Mouse (Mus musculus): ENCODE results near the gene Tcf7l2.

GRCm38 (mm10) chr19:55700569-55701282 is 40.9 kb upstream of the Tcf7l2 start:
- no peak for TF ChIP-seq CTCF (conservative IDR thresholded peaks at IDR 0.05; ENCODE audit: insufficient read depth, insufficient read length, low read depth, low read length)
- no peak for TF ChIP-seq POLR2A (IDR thresholded peaks at IDR 0.05; ENCODE audit: low read depth, low read length)

Measured in kidney, adult 2 months (tissue).